Comparison of ENCODE assay signal across 16 mouse cellular contexts in the genomic region with DNA sequence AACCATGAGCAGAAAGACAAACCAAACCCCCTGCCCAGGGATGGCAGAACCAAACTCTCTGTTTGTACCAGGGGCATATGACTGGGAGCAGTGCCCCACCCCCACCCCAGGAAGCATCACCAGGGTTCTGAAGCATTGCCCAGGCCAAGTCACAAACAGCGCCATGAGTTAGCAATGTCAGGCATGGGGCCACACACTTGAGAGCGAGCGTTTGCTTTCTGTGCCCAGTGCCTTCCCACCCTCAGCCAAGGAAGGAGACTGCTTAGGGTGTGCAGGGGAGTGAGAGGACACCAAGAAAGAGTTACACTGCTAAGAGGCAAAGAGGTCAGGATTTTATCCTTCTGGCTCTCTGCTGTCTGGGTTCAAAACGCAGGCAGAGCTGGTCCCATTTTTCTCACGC.
"Had no signal": no experiment of that assay in that cellular context is flagged by ENCODE, and none has a peak within 500 bp of the region (broad histone marks: within the 10 kb centered on the region; RNA-seq: fewer than 3 reads in every experiment).

No protein-coding gene starts in this region.

- H3K4me3 ChIP-seq: limb, embryonic 15.5 days; liver, embryonic 12.5 days; midbrain, embryonic 12.5 days; neural tube, embryonic 13.5 days had no signal

- DNase-seq: kidney, adult 9 months; kidney, postnatal 36 days; layer of hippocampus, adult 9-11 months; layer of hippocampus, postnatal 36 days; lung, postnatal 10 days; retina, postnatal 1 day; right cerebral cortex, postnatal 4 days; spleen, adult 18-20 months; thymus, adult 18-20 months; thymus, postnatal 14 days had no signal

- H3K4me2 ChIP-seq: limb, embryonic 15.5 days; liver, embryonic 12.5 days; lung, embryonic 14.5 days; midbrain, embryonic 12.5 days; neural tube, embryonic 13.5 days had no signal

- H3K27ac ChIP-seq: kidney, postnatal 0 days; limb, embryonic 15.5 days; liver, embryonic 12.5 days; midbrain, embryonic 12.5 days; neural tube, embryonic 13.5 days had no signal

- H3K36me3 ChIP-seq: limb, embryonic 15.5 days; liver, embryonic 12.5 days; midbrain, embryonic 12.5 days; neural tube, embryonic 13.5 days had no signal

- H3K4me1 ChIP-seq: liver, embryonic 12.5 days; midbrain, embryonic 12.5 days; neural tube, embryonic 13.5 days had no signal

- H3K9me3 ChIP-seq: limb, embryonic 15.5 days; liver, embryonic 12.5 days; midbrain, embryonic 12.5 days; neural tube, embryonic 13.5 days had no signal

- H3K9ac ChIP-seq: limb, embryonic 15.5 days; liver, embryonic 12.5 days; lung, embryonic 14.5 days; midbrain, embryonic 12.5 days; neural tube, embryonic 13.5 days had no signal

- H3K27me3 ChIP-seq: limb, embryonic 15.5 days; neural tube, embryonic 13.5 days had no signal

- ATAC-seq: liver, embryonic 12.5 days had no signal
